Mouse (Mus musculus): ENCODE data around the gene Atp8a2.

- TF ChIP-seq CTCF (IDR thresholded peaks at IDR 0.05; ENCODE audit: low read depth, low read length) (no peak), GATA2 (IDR thresholded peaks at IDR 0.05; ENCODE audit: borderline replicate concordance, low read depth, low read length) (no peak), POLR2AphosphoS5 (IDR thresholded peaks at IDR 0.05; ENCODE audit: insufficient replicate concordance, low read depth, low read length) (no peak)
These were observed 540.4 kb downstream of the Atp8a2 start for GRCm38 (mm10) chr14:59656591-59656990.
